Mouse (Mus musculus): ENCODE data around the gene Arhgef2.

DNA sequence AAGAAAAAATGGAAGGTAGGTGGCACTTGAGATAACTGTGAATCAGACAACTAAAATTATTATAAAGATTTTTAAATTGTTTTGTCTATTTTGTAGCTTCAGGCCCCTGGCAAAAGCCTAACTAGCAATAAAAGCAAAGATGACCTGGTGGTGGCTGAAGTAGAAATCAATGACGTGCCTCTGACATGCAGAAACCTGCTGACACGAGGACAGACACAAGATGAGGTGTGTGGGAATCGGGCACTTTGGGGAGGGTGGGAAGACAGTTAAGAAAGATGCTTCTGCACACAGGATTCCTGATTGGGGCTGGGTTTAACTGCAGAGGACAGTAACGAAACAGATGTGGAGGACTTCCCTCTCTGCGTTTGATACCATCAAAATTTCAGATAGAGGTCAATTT lies 83.3 kb downstream of the Arhgef2 start:
- no peak for TF ChIP-seq CTCF (IDR thresholded peaks at IDR 0.05; ENCODE audit: control insufficient read depth, insufficient read depth, low read length)
- TF ChIP-seq POLR2A (IDR thresholded peaks at IDR 0.05; ENCODE audit: borderline replicate concordance, control insufficient read depth, low read depth, low read length), result no peak

All from bone marrow, adult 2 months (tissue).